Mouse (Mus musculus) heart, postnatal 36 days (tissue): Measurements from ENCODE around the gene Tmem221. TPM values are rescaled to one million over a fixed set of nuclear protein-coding genes. Genes with fewer than 3 reads are reported as not detected.
"Not testable (repeated sequence)": the region's sequence is repeated elsewhere in the genome, so short reads cannot be mapped to it uniquely, and the experiment has no call there.

Experiments used
- DNase-seq, 2 experiments: peaks; one replicate each; pipeline ENCODE4 v3.0.0; 2021 to 2022
- intact Hi-C: fragments of 180-260 bp; cut with DNase I; formaldehyde crosslinking; loops from one replicate; pipeline ENCODE4 v1.15.1; 2025
- total RNA-seq, 2 experiments: library from RNA; stranded (reverse); gene quantifications; 2 replicates each; pipeline ENCODE4 v1.2.3; 2021

The Tmem221 gene
- total RNA-seq, 2 experiments from 2014 or later: 0.22 TPM; not detected in 1

DNA sequence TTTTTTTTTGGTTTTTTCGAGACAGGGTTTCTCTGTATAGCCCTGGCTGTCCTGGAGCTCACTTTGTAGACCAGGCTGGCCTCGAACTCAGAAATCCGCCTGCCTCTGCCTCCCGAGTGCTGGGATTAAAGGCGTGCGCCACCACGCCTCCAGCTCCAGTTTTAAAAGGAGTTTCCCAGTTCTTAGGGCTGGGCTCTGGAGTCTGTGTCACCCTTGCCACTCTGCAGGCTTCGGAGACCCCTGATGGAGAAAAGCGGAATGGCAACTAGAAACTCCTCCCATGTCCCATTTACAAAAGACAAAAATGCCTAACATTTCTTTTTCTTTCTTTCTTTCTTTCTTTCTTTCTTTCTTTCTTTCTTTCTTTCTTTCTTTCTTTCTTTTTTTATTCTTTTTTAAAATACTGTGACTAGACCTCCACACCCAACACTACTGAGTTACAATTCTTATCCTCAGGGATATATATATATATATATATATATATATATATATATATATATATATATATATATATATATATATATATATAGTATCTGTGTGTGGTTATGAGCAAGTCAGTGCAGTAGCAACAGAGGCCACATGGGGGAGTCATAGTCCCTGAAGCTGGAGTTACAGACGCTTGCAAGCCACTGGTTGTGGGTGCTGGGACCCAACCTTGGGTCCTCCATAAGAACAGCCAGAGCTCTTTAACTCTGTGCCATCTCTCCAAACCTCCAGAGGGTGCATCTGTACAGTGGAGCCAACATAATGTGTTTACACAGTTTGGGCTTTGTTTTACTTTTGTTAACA is 39.4 kb downstream of the Tmem221 start:
- peak; percentile 61 to 76 for DNase-seq
- intact Hi-C loops: not testable (repeated sequence)

DNA sequence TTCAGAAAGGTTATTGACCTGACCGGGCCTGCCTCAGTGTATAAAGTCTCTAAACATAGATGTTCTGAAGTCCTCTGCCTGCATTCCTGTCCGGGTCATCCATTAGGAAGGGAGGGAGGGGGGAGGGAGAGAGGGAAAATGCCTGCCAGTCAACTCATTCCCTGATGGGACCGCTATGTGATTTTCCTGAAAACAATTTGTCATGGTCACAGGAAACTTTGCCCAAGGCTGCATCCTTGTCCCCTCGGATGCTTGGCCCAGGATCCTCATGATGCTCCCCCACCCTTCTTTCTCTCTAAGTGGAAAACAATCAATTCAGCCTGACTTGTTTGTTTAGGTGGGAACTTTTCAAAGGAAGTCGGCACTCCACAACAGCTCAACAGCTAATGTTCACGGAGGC is 41.9 kb downstream of the Tmem221 start:
- intact Hi-C loops: no loop called here
- no peak for DNase-seq

DNA sequence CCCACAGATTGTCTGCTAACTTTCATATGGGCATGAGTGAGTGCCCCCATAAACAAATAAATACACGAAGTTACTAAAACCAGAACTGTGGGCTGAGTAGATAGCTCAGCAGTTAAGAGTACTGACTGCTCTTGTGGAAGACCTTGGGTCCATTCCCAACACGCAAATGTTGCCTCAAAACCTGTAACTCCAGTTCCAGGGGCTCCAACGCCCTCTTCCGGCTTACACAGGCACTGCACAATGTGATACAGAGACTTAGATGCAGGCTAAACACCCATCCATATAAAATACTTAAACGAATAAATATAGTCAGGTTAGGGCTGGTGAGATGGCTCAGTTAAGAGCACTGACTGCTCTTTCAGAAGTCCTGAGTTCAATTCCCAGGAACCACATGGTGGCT is 43.6 kb downstream of the Tmem221 start:
- intact Hi-C loops: no loop called here
- DNase-seq: no peak

DNA sequence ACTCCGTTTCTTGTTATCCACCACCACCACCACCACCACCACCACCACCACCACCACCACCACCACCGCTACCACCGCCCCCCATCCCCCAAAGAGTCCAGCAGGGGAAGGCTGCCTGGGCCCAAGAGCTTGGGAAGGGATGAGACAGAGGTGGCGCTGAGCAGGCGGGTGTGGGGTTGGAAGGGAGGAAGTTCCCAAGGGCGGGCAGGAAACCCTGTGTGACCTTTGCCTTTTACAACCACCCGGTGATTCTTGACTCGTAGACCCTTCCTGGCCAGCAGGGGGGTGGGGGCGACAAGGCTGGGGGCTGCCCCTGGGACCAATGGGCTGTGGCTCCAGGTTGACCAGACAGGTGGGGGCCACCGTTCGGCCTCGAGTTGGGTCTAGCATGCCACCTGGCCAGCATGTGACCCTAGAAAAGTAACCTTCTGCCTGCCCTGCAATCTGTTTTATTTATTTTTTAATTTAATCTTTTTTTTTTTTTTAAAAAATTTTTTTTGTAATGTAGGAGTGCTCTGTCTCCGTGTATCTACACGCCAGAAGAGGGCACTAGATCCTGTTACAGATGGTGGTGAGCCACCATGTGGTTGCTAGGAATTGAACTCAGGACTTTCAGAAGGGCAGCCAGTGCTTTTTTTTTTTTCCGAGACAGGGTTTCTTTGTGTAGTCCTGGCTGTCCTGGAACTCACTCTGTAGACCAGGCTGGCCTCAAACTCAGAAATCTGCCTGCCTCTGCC is 45.5 kb downstream of the Tmem221 start:
- intact Hi-C loops: no loop called here
- no peak for DNase-seq

DNA sequence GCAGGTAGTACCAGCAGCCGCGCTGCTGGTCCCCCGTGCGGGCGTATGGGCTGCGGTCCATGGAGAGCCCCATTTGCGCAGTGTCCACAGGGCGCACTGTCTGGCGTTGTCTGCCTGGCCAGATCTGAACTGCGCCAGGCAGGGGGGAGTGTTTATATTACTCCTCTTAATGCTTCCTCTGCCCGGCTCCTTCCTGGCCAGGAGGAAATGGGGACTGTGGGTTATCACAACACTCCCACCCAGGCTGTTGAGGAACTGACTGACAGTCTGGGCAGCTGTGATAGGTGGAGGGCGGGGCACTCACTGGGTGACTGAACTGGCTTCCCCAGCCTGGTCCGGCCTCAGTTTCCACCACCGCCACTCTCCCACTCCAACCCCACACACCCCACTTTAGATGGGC is 47.0 kb downstream of the Tmem221 start, which contains the start of gene Plvap:
TSS of gene Plvap (minus strand) at position 109 of the 400 bp plus-strand sequence.
- intact Hi-C loops: no loop called here
- no peak for DNase-seq

DNA sequence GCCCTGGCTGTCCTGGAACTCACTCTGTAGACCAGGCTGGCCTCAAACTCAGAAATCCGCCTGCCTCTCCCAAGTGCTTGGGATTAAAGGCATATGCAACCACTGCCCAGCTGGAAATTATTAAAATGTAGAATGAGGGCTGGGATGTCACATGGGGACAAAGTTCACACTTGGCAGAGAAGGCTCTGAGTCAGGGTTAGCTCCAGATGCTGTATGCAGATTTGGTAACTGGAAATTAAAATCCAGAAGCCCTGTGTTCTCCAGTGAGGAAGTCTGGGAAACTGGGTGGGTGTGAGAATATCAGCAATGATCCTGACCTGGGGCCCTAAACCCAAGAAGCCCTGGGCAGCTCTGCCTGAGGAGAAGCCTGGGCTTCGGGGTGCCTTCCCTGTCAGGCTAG is 49.4 kb downstream of the Tmem221 start:
- intact Hi-C loops: no loop called here
- DNase-seq: no peak

DNA sequence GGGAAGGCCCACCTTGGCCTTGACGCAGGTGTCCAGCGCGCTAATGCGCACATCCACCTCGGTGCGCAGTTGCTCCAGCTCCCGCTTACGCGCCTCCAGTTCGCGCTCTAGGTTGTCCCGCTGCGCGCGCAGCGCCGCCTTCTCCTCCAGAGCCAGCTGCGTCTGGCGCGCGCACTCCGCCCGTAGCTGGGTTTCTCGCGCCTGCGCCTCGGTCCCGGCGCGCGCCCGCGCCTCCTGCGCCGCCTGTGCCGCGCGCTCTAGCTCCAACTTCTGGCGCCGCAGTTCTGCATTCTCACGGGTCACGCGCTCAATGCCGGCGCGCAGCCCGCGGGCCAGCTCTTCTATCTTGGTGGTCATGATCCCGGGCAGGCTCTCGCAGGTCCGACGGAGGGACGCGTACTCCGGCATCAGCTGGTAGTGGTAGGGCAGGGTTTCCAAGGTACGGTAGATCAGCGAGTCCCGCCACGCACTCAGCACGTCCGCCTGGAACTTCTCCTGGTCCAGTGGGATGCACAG is 51.0 kb downstream of the Tmem221 start:
- DNase-seq: peak; percentile 74 to 76

DNA sequence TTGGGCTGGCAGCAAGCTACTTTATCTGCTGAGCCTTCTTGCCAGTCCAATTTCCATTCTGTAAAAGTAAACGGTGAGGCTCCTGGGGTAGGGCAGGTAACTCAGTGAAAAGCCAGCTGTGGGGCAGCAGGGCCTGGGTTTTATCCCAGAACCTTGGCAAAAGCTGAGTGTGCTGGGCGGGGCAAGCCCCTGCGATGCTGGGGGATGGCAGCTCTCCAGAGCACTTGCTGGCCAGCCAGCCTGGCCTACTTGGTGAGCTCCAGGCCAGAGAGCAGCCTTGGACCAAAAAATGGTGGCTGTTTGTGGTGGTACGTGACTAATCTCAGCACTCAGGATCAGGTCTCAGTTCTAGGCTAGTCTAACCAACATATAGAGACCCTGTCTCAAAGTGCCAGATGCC is 52.7 kb downstream of the Tmem221 start:
- peak in 1 of 2 experiments; percentile 68 for DNase-seq
- intact Hi-C loops: no loop called here

More for the DNA sequence above, 51.0 kb downstream of the Tmem221 start:
- intact Hi-C loops: no loop called here

DNA sequence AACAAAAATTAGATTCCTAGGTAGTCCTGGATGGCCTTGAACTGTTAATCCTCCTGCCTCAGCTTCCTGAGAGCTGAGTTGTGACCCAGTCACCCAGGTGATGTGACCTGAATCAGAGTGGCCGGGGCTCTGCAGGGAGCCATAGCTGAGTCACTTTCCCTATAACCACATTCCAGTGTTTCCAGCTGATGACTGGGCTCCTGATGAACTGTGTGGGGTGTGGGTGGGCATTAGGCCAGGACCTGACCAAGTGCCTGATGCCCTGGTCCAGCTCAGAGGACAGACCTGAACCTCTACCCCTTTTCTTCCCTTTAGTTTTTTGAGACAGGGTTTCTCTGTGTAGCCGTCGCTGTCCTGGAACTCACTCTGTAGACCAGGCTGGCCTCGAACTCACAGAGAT is 53.3 kb downstream of the Tmem221 start:
- intact Hi-C loops: no loop called here
- no peak for DNase-seq

DNA sequence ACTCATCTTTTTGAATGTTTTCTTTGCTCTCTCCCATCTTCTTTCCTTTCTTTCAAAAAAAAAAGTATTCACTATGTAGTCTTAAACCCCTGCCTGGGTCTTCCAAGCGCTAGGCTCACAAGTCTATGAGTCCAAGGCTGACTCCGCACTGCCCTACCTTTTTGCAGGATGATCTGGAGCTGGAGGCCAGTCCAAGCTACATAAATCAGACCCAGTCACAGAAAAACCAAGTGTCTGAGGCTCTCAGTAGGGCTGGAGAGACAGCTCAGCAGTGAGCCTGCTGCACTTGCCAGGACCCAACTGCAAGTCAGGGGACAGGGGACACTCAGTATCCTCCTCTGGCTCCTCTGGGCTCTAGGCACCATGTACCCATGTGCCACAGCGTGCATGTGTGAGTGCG is 54.3 kb downstream of the Tmem221 start:
- DNase-seq: no peak
- intact Hi-C loops: no loop called here

Other genes with a start within 250 kb of the Tmem221 start
- gene Use1, start 192.0 kb downstream of the Tmem221 start, total RNA-seq: 100 to 1,000 TPM; 148 to 149 TPM
- 10 to 100 TPM; 11.1 to 14.9 TPM for gene Ocel1, start 187.6 kb downstream of the Tmem221 start, total RNA-seq
- gene Nr2f6, start 176.9 kb downstream of the Tmem221 start, total RNA-seq: 10 to 100 TPM; 47.6 to 53.6 TPM
- gene Ushbp1, start 163.1 kb downstream of the Tmem221 start, total RNA-seq: 10 to 100 TPM; 28.0 to 30.4 TPM
- 10 to 100 TPM; 61.2 to 67.1 TPM for gene Babam1, start 162.0 kb downstream of the Tmem221 start, total RNA-seq
- gene Ankle1, start 152.9 kb downstream of the Tmem221 start, total RNA-seq: under 1 TPM; 0.19 to 0.39 TPM
- 10 to 100 TPM; 26.2 to 29.9 TPM for gene Abhd8, start 95.2 kb downstream of the Tmem221 start, total RNA-seq
- gene Mrpl34, start 93.9 kb downstream of the Tmem221 start, total RNA-seq: 100 to 1,000 TPM; 117 to 129 TPM
- gene Dda1, start 89.7 kb downstream of the Tmem221 start, total RNA-seq: 10 to 100 TPM; 32.1 to 32.3 TPM
- gene Ano8, start 72.9 kb downstream of the Tmem221 start, total RNA-seq: 10 to 100 TPM; 18.1 to 18.6 TPM
- 10 to 100 TPM; 15.8 to 20.2 TPM for gene Gtpbp3, start 70.8 kb downstream of the Tmem221 start, total RNA-seq
- gene Plvap, start 47.1 kb downstream of the Tmem221 start, total RNA-seq: 10 to 100 TPM; 24.5 to 26.0 TPM
- gene Ccdc194, start 33.2 kb downstream of the Tmem221 start, total RNA-seq: not detected
- 10 to 100 TPM; 17.1 to 32.9 TPM for gene Bst2, start 21.4 kb downstream of the Tmem221 start, total RNA-seq
- 10 to 100 TPM; 27.8 to 32.9 TPM for gene Mvb12a, start 15.9 kb downstream of the Tmem221 start, total RNA-seq
- gene Nxnl1, start 7.7 kb upstream of the Tmem221 start, total RNA-seq: under 1 TPM in 1 of 2 experiments, not detected in 1; 0.19 TPM
- 100 to 1,000 TPM; 171 to 223 TPM for gene Slc27a1, start 10.0 kb upstream of the Tmem221 start, total RNA-seq
- 10 to 100 TPM; 64.7 to 69.7 TPM for gene Pgls, start 33.3 kb upstream of the Tmem221 start, total RNA-seq
- 1 to 10 TPM in 1 of 2 experiments, under 1 TPM in 1; 0.58 to 1.2 TPM for gene Fam129c, start 38.8 kb upstream of the Tmem221 start, total RNA-seq
- 10 to 100 TPM; 40.2 to 45.2 TPM for gene Colgalt1, start 52.1 kb upstream of the Tmem221 start, total RNA-seq
- gene Unc13a, start 112.9 kb upstream of the Tmem221 start, total RNA-seq: under 1 TPM; 0.49 to 0.64 TPM
- gene Jak3, start 117.4 kb upstream of the Tmem221 start, total RNA-seq: 1 to 10 TPM; 8.2 to 8.6 TPM
- gene Insl3, start 130.3 kb upstream of the Tmem221 start, total RNA-seq: 1 to 10 TPM; 3.8 to 4.7 TPM
- 1 to 10 TPM; 6.5 to 7.5 TPM for gene B3gnt3, start 142.9 kb upstream of the Tmem221 start, total RNA-seq
- gene Fcho1, start 166.8 kb upstream of the Tmem221 start, total RNA-seq: 1 to 10 TPM in 1 of 2 experiments, under 1 TPM in 1; 0.56 to 1.2 TPM